Mouse (Mus musculus) retina, embryonic 14.5 days (tissue): ENCODE data around the gene Psd4.

Experiments used
- DNase-seq: peaks from one replicate; pipeline ENCODE4 v3.0.0-alpha.2; 2015; ENCODE audit warnings: low spot score

Psd4 gene

DNA sequence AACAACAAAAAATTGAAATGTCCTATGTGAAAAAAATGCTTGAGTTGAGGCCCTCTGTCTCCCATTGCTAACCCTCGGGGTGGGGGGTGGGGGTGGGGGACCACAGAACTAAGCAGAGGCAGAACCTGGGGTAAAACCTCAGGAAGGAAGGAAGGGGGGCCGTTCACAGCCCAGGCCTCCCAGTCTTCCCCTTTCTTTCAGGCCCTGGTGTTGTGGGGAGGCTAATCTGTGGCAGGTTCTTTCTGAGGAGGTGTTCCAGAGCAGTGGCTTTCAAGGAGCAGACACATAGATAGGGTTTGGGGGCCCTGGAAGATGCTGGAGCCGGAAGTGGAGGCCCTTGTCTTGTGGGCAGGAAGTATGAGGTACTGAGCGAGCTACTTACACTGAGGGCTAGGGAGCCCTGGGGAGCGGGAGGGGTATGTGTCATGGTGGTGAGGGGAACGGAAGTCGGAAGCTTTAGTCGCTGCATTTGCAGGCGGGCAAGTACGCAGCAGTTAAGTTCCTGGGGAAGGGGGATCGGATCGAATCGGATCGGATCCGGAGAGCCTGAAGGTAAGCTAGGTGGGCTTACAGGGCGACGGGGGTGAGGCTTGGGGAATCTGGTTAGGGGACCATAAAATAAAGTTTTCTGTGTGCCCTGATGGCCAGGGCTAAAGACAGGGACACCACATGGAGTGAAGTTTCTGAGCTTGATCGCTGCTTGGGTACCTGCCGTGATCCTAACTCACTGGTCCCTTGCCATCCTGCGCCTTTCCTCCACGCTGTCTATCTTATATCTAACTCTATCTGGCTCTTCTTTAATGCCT, 19.0 kb downstream of the Psd4 start:
- no peak for DNase-seq

DNA sequence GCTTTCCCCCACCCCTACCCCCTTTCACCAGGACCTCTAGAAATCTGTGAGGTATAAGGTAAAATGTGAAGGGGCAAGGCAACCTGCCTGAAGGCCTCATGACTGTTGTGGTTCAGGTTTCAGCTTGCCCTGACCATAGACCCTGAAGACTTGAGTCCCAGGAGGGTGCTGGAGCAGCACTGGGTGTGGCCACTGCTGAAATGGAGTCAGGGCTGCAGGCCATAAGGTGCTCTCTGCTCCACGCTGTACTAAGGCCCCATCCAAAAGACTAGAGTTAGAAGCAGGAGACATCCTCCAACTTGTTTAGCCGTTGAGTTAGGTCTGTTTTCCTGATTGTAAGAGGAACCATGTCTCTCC, 19.6 kb downstream of the Psd4 start:
- no peak for DNase-seq

DNA sequence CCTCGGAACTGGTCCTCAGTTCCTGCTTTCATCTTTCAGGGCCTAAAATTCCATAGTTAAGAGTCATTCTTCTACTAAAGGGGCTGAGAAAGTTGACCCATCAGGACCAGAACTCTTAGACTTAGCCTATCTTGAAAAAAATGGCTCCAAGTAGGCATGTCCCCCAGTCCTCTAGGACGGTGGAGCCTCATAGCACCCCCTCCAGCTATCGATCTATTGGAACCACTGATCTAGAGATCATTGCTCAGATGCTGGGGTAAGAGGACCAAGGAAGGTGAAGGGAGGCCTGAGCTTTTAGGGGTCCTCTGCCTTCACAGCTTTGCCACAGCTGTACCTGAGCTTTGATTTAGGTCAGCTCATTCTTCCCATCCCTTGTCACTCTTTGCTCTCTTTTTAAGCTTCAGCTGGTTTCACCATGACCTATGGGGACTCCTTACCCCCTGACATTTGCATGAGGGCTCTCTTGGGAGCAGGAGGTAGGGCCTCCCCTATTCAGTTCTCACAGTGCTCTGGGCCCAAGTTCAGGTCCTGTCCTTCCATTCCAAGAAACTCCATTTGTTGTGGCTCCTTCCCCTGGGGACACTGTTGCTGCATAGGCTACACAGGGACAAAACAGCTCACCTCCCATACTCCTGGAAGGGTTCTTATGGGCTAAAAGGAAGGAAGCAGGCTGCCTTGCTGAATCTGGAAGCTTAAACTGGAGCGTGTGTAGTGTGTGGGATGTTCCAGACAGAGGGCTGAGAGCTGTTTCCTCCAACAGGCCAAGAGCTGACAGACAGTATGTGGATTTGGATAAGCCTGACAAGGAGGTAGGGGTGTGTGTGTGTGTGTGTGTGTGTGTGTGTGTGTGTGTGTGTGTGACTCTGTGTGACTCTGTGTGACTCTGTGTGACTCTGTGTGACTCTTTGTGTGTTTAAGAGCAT, 20.2 kb downstream of the Psd4 start:
- DNase-seq = no peak

DNA sequence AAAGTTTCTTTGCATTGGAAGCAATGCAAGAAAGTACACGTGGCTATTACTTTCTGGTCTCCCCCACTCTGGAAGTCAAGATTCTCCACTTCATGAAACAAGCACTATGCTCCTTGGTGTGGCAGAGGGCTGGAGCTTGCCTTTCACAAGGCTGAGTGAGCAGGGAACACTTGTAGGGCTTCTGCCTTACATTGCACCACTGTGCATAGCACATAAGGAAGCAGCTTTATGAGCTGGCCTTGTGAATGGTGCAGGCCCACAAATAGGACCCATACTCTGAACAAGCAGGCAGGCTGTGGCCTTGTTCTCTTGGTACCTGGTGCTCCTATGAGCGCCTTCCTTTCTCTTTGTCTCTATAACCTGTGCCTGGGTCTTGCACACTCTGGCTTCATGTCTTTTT, 25.9 kb downstream of the Psd4 start:
- no peak for DNase-seq

DNA sequence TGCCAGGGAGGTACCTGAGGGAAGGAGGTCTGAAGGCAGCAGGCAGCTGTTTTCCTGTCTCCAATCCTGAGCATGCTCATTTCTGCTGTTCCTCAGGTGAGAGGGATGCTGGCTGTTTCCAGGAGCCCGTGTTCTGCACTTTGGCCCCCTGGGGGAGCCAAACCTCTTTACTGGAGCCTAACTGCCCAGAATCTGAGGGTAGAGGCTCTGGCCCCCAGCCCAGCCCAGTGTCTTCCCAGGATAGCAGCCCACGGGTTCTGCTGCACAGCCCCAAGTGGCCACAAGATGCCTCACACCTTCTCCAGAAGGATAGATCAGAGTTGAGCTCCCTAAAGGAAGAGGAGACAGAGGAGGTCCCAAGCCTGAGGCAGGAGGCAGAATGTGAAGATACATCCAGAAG, 29.7 kb downstream of the Psd4 start:
- no peak for DNase-seq

DNA sequence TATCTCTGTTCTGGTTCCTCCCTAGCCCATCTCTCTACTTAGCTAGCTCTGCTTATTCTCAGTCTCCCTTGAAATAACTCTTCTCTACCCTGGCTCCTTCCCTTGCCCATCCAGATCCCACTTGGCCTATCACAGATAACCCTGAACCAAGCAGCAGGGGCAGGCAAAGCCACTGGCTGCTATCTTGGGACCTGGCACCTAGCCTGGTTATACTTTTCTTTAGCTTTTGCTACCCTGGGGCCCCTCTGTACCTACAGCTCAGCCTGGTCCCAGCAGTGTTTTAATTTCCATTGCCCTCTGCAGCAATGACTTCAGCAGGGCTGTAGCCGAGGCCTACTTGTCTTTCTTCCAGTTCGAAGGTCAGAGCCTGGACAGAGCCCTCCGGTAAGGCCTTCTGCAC, 33.3 kb downstream of the Psd4 start:
- DNase-seq = no peak

DNA sequence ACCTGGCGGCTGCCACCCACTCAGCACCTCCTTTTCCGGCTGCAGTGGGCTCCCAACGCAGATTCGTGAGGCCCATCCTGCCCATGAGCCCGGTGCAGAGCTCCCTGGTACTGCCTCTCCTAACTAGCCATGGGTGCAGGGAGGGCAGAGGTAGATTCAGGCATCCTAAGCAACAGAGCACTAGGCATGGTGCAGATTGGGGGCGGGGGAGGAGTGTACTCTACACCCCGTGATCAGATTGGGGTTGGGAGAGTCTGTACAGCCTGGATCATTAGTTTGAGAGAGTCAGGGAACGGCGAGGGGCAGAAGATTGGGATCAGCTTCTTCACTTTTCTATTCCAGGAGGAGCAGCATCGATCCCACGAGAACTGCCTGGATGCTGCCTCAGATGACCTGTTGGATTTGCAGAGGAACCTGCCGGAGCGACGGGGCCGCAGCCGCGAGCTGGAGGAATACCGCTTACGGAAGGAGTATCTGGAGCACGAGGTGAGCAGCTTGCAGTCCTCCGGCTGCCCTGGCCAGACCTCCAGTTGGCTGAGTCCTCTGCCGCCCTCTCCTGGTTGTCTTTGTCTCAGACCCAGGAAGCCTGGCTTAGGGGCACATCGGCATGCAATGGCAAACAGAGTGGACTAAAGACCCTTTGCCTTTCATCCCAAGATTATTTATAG, 38.1 kb downstream of the Psd4 start:
- peak; percentile 90 for DNase-seq

DNA sequence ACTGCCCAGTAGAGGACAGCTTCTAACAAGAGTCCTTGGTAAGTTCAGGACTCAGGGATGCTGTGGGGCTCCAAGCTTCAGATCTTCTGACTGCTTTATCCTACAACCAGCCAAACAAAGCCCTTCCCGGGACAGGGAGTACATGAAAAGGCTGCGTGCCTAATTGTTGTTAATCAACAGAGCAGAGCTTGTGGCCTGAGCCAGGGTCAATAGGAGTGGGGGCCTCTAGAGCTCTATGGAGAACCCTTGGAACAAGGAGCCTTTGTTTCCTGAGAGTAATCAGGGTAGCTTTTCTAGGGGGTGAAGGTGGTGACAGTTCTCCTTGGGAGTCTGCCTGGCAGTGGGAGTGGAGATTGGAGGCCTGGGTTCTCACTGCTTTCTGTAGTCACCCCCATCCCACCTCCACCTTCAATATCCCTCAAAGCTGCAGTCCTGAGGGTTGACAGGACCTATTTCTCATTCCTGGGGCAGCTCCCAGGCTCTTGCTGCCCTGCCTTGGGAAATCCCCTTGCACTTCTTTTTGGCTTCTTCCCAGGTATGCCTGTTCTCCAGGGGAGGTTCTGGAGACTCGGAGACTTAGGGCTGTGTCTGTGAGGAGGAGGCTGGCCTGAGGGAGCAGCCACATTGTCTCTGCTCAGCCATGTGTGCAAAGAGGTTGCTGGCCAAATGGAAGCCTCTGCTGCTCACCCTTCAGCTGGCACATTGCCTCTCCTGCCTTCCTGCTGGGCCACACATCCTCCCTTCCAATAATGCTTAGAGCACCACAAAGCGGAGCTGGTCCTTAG, 40.5 kb downstream of the Psd4 start:
- DNase-seq = peak; percentile 55

DNA sequence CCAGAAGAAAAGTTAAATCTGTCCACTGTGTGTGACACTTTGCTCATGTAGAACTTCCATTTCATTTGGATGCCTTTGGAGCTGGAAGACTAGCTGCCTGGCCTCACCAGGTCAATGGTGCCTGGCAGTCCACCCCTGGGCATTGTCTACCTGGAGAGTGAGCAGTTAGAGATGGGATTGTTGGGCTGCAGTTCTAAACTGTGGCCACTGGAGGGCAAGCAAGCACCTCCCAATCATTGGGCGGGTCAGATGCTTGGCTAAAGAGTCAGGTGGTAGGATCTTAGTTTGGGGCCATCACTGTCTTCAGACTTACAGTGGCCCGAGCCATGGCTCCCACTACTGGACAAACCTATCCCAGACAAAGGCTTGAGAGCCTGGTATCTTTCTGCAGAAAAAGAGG, 41.8 kb downstream of the Psd4 start:
- peak; percentile 90 for DNase-seq

DNA sequence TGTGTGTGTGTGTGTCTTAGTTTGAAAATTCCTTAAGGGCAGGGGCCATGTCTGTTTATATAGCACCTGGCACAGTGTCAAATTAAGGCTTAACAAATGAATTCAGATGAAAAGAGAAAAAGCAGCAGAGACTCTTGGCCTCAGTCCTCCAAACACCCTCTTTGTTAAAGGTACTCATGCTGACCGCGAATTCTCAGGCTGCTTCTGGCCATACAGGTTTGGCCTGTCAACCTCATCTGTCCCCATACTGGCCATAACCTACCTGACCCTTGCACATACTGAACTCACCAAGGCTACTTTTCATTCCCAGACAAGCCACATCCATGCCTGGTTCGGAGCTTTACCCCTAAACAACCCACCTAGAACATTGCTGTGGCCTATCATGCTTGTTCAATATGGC, 45.8 kb downstream of the Psd4 start:
- DNase-seq = no peak

DNA sequence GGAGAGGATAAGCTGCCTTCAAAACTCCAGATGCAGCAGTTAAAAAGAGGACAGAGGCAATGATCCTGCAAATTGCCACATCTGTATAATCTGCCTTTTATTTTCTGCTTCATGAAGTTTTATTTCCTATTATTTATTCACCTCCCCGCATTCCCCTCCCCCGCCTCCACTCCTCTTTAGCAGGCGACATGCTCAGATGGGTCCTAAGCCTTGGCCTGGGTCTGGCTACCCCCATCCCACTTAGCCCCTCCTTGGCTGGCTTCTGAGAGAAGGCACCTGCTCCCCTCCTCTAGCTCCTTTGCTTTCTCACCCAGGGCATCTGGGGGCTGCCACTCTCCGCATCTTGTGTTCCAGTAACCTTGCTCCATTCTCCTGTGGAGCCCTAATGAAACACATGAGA, 46.3 kb downstream of the Psd4 start:
- no peak for DNase-seq

DNA sequence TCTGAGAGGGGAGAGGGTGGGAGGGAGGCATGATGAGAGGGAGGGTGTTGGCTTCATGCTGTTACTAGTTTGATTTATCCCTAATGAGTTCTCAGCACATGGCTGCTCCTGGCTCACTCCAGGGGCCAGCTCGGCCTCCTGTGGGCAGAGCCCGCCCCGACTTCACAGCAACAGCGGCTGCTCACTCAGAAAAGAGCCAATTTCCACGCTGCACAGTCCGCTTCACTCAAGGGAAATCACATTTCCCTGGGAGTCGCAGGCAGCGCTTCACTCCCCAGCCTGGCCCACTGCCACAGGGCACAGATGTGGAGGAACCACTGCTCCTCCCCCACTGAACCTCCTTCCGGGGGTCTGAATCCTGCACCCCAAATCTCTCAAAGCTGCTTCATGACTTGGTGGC, 49.3 kb downstream of the Psd4 start:
- DNase-seq = peak; percentile 37

DNA sequence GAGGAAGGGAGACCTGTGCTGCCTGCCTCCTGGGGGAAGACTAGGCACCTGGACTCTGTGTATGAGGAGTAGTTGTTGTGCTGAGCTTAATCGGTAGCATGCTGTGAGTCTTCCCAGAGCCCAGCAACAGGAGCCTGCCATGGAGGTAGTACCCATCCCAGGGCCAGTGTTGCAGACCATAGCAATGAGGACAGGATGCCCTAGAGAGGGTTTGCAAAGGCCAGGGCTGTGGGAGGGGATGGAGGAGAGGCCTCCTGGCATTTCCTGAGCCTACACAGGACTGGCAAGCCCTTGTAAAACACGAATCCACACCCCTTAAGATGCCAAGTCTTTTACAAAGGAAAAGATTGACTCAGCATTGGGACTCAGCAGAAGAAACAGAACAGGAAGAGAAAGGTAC, 49.7 kb downstream of the Psd4 start:
- DNase-seq = no peak

DNA sequence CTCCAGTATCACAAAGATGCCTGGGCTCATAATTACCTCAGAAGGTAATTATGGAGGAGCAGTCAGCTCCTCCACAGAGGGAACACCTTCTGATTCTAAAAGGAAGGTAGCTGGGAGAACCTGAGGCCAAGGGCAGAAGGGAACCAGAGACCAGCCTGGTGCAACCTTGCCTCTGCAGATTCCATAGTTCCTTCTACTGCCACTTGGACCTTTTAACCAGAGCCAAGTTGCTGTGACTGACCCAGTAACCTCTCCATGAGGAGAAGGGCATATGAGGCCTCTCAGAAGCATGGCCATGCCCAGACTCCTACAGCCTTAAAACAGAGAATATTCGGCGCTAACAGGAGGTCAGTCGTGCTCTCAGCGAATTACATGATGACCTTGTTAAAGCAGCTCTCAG, 50.2 kb downstream of the Psd4 start:
- no peak for DNase-seq

DNA sequence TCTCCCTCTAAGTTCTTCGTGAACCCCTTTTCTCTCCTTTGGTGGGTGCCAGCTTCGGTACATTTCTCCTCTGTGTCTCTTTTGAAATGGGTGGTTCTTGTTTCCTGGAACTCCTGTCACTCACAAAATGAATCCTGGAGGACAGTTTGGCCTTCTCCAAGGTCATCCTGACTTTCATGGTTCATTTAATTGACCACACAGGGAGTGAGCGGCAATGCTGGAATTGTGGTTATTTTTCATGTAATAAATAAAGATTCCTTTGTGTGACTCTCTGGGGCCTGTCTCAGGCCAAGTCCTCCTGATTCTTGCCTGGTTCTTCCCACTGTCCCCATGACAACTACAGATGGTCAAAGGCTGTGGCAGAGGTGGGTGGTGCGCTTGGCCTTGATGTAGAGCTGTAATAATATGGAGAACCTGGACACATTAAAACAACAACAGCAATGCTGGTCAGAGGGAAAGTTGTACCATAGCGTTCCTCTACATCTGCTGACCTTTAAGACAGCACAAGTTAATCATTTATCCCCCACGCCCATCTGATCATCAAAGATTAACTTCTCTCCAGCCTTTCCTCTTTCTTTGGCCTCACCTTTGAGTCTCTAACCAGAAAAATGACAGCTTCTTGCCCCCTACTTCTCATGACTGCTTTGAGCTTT, 54.0 kb downstream of the Psd4 start:
- no peak for DNase-seq

DNA sequence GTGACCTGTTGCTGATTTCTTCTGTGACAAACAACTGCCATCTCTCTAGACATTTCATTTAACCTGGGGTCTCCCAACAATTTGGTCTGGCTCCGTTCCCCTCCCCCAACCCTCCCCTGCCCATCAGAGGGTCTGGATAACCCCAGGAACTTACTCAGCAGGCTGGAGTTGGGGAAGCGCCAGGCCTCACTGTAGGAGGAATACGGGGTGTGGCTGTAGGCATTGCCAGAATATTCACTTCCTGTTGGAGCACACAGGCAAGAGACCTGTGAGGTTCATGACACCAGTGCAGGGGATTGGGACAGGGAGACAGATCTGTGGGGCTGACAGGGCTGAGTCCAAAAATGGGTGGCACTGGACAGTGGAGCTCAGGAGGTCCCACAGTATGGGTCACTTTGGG, 55.4 kb downstream of the Psd4 start:
- no peak for DNase-seq

DNA sequence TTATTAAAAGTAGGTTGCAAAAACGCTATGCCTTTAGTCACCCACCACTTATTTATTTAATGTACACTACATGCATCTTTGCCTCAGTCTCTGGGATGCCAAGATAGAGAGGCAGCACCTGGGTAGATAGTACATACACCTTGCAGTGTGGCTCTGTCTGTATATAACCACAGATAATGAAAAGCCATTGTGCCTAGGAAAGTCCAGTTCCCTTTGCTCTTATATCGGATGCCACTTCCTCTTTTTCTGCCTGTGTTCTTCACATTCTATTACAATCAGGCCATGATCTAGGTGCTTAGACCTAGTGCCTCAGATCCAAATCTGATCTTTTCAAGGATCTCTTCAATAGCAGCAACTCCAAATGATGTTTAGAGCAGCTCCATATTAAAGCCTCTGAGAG, 58.2 kb downstream of the Psd4 start:
- no peak for DNase-seq

DNA sequence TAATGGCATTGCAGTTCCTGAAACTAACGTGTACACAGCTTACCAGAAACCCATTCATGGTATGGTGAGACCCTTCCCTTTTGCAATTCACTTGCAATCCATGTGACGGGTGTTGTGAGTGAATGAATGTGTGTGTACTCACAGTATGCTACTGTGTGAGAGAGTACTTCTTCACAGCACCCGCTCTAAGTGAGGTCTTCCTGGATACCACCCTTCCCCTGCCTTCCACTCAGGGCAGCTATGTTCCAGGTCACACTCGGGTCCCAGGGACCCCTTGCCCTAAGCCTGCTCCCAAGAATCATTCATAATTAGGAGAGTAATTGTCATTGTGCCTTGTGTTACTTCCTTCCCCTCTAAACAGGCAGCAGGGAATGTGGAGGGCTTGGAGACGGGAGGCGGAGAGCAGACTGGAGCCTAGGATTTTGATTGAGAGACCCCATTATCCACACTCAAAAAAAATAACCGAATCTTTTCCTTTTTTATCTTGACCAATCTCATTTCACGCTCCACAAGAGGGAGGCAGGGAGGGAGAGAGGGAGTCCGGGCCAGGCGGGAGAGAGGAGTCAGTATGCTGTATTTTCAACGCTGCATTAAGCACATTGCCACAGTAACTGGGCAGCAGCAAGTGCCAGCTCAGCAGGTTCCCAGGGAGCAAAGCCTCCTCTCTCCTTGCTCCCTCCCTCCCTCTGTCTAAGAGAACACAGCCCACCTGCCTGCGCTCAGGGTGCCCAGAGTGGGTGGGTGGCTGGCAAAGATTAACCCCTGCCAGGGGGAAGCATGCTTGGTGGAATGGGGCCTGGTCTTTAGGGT, 60.7 kb downstream of the Psd4 start:
- DNase-seq = peak; percentile 54

DNA sequence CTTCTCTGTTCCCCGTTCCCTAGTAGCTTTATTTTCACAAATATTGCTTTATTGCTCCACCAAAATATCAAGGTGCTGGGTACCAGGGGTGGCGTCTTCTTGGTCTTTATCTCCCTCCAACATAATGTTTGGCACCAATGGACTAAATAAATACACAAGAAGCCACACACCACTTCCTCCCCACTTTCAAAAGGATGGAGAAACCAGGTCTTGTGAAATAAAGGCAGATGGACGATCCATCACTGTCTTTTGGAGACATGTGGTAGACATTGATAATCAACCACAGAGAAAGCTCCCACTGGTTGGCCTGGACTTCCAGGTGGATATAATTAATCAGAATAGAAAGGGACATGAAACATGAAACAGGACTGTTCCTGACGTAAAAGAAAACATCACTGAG, 62.4 kb downstream of the Psd4 start:
- no peak for DNase-seq

DNA sequence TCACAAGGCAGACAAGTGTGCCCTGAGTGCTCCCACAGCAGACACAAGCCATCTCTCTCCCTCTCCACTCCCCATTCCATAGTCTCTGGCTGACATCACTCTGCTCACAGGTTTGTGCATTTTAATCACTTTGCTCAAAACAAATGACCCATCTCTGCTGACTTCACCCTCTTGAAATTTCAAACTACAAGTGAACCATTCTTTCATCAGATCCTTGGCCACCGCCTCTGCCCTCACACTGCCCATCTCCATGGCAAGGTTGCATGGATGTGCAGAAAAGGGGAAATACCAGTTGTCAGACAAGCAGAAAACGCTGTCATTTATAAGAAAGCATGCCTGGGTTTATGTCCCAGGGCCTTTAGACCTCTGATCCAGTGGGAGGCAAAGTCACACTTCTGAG, 67.3 kb downstream of the Psd4 start:
- DNase-seq = no peak

DNA sequence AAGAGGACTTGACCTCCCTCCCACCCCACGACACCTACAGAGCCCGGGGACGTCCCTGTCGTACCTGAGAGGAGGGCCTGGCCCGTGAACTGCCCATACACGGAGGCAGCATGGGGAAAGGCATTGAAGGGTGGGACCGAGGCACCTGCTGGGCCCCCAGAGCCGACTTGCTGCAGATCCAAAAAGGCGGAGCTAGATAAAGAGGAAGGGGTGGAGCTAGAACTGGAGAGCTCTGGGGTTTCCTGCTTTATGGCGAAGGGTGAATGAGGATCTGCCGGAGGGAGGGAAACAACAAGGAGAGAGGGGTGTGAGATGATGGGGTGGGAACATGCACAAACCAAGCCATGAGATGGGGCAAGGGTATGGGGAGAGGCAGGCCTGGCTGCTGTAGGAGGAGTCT, 68.3 kb downstream of the Psd4 start:
- DNase-seq = no peak
